Mouse (Mus musculus) CH12.LX (cell line): ENCODE measurements at regions not wholly inside any gene's neighbourhood (a gene's known extent, or its start where the extent isn't known, plus 50 kb on each side); places are given as distances from the start of the nearest gene placed in this dataset.
A peak's percentile ranks its signal among the peaks of the same experiment; 100 is the strongest.

Experiments used
- DNase-seq: peaks from one replicate; pipeline ENCODE4 v3.0.0-alpha.2; 2013; ENCODE audit errors: extremely low read depth
- H3K27ac ChIP-seq: 2 replicates; pipeline ENCODE4 v1.5.1; 2012; ENCODE audit warnings: low read depth, mild to moderate bottlenecking, control low read depth, moderate library complexity; ENCODE audit not compliant: insufficient read depth
- H3K27me3 ChIP-seq: replicated peaks from 2 replicates; pipeline ENCODE3; 2012; ENCODE audit warnings: inconsistent platforms
- H3K36me3 ChIP-seq, 2 experiments: replicated peaks in 1 of 2; 2 replicates each; pipeline versions ENCODE3 to v1.6.1; 2012; ENCODE audit warnings: inconsistent platforms in 1 of 2, low read length in 1 of 2, mild to moderate bottlenecking in 1 of 2, mixed read lengths in 1 of 2, moderate library complexity in 1 of 2; ENCODE audit not compliant: control insufficient read depth in 1 of 2, insufficient read depth in 1 of 2
- H3K4me1 ChIP-seq, 2 experiments: 2 replicates each; pipeline ENCODE4 v1.6.1; 2012; ENCODE audit warnings: inconsistent platforms in 1 of 2, moderate library complexity in 1 of 2; ENCODE audit not compliant: insufficient read depth in 2 of 2, control insufficient read depth in 1 of 2
- H3K4me2 ChIP-seq: 2 replicates; pipeline ENCODE4 v1.6.1; 2012; ENCODE audit warnings: low read depth, mild to moderate bottlenecking, control low read depth; ENCODE audit not compliant: poor library complexity, insufficient read depth, severe bottlenecking
- H3K4me3 ChIP-seq, 3 experiments: fragments of 150-350 bp in 1 of 3; sonication (generic) in 1 of 3; replicated peaks in 1 of 3; 2 replicates each; pipeline versions ENCODE3 to v1.5.1; 2011 to 2012; ENCODE audit warnings: low read depth in 2 of 3, low read length in 2 of 3, mild to moderate bottlenecking in 2 of 3, moderate library complexity in 2 of 3, control low read depth in 1 of 3, improper control_type of control experiment in 1 of 3, inconsistent platforms in 1 of 3, mixed read lengths in 1 of 3; ENCODE audit not compliant: poor library complexity in 1 of 3
- H3K79me2 ChIP-seq: replicated peaks from 2 replicates; pipeline ENCODE4 v1.6.1; 2012; ENCODE audit warnings: mild to moderate bottlenecking, moderate library complexity; ENCODE audit not compliant: control insufficient read depth, poor library complexity, insufficient read depth, severe bottlenecking; ENCODE audit errors: extremely low read depth
- H3K9ac ChIP-seq: 2 replicates; pipeline ENCODE4 v1.6.1; 2012; ENCODE audit warnings: low read depth, mild to moderate bottlenecking, control low read depth, moderate library complexity; ENCODE audit not compliant: insufficient read depth
- H3K9me3 ChIP-seq: replicated peaks from 2 replicates; pipeline ENCODE3; 2012; ENCODE audit warnings: low read length, inconsistent platforms, mixed read lengths
- BHLHE40 ChIP-seq: IDR thresholded peaks from 2 replicates; pipeline ENCODE4 v1.6.1; 2011; ENCODE audit warnings: mild to moderate bottlenecking, low read depth, low read length, improper control_type of control experiment
- CHD2 ChIP-seq: IDR thresholded peaks from 2 replicates; pipeline ENCODE4 v1.6.1; 2011; ENCODE audit warnings: low read length, improper control_type of control experiment
- EP300 ChIP-seq: IDR thresholded peaks from 2 replicates; pipeline ENCODE4 v1.6.1; 2011; ENCODE audit warnings: low read length, improper control_type of control experiment
- ETS1 ChIP-seq: conservative IDR thresholded peaks from 2 replicates; pipeline ENCODE4 v1.6.1; 2012; ENCODE audit warnings: low read depth, mild to moderate bottlenecking, inconsistent platforms, low read length, improper control_type of control experiment, moderate library complexity
- MAFK ChIP-seq: IDR thresholded peaks from 2 replicates; pipeline ENCODE4 v1.6.1; 2011; ENCODE audit warnings: low read length, improper control_type of control experiment; ENCODE audit not compliant: insufficient replicate concordance
- MAX ChIP-seq: IDR thresholded peaks from 2 replicates; pipeline ENCODE4 v1.6.1; 2011; ENCODE audit warnings: low read length, improper control_type of control experiment
- MAZ ChIP-seq: IDR thresholded peaks from 2 replicates; pipeline ENCODE4 v1.6.1; 2012; ENCODE audit warnings: low read depth, mild to moderate bottlenecking, inconsistent platforms, low read length, improper control_type of control experiment, moderate library complexity
- MEF2A ChIP-seq: IDR thresholded peaks from 2 replicates; pipeline ENCODE4 v1.6.1; 2014; ENCODE audit warnings: low read depth, mild to moderate bottlenecking, inconsistent platforms, low read length, improper control_type of control experiment, borderline replicate concordance
- NELFE ChIP-seq: IDR thresholded peaks from 2 replicates; pipeline ENCODE4 v1.6.1; 2011; ENCODE audit warnings: low read depth, low read length, improper control_type of control experiment
- NRF1 ChIP-seq: IDR thresholded peaks from 2 replicates; pipeline ENCODE4 v1.6.1; 2014; ENCODE audit warnings: low read depth, mild to moderate bottlenecking, inconsistent platforms, low read length, improper control_type of control experiment, moderate library complexity
- PAX5 ChIP-seq: IDR thresholded peaks from 2 replicates; pipeline ENCODE4 v1.6.1; 2012; ENCODE audit warnings: low read length, inconsistent platforms, mixed read lengths
- SMC3 ChIP-seq: IDR thresholded peaks from 2 replicates; pipeline ENCODE4 v1.6.1; 2011; ENCODE audit warnings: low read depth, low read length, improper control_type of control experiment
- TCF12 ChIP-seq: IDR thresholded peaks from 2 replicates; pipeline ENCODE4 v1.6.1; 2014; ENCODE audit warnings: low read depth, mild to moderate bottlenecking, inconsistent platforms, low read length, improper control_type of control experiment
- UBTF ChIP-seq: IDR thresholded peaks from 2 replicates; pipeline ENCODE4 v1.6.1; 2012; ENCODE audit warnings: low read depth, mild to moderate bottlenecking, inconsistent platforms, low read length, improper control_type of control experiment, moderate library complexity
- USF1 ChIP-seq: IDR thresholded peaks from 2 replicates; pipeline ENCODE4 v1.6.1; 2014; ENCODE audit warnings: low read depth, mild to moderate bottlenecking, inconsistent platforms, low read length, improper control_type of control experiment
- ZC3H11A ChIP-seq: IDR thresholded peaks from 2 replicates; pipeline ENCODE4 v1.6.1; 2012; ENCODE audit warnings: low read depth, mild to moderate bottlenecking, inconsistent platforms, low read length, improper control_type of control experiment
- ZKSCAN1 ChIP-seq: IDR thresholded peaks from 2 replicates; pipeline ENCODE4 v1.6.1; 2012; ENCODE audit warnings: low read depth, inconsistent platforms, low read length, improper control_type of control experiment, borderline replicate concordance
- dilution Hi-C: fragments of 300-500 bp; cut with MboI; formaldehyde crosslinking; loops from 2 replicates; pipeline ENCODE4 v1.14.3; 2020; ENCODE audit warnings: low sequenced_read_pairs; ENCODE audit not compliant: extremely low pct_unique_long_range_greater_than_20kb, extremely low pct_ligation_motif_present
- in situ Hi-C: fragments of 300-500 bp; cut with MboI; formaldehyde crosslinking; loops from 3 replicates; pipeline ENCODE4 v1.14.3; 2019; ENCODE audit warnings: low sequenced_read_pairs, low pct_ligation_motif_present, low pct_unique_long_range_greater_than_20kb, mixed read lengths

DNA sequence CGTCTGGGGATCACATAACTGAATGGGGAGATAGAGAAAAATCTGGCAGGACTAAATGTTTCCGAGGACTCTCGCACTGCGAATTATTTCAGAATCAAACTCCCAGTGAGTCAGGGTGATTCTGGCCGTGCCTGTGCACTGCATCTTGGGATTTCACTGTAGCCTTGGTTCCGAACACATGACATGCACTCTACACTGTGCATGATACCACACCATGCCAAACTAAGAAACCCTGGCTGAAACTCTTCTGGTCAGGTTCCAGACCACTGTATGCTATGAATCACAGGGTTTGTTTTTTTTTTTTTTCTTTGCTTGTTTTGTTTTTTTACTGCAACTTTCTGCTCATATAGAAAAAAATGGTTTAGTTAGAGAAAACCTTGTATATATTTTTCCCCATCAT is 79.7 kb upstream of the Runx1 start:
- Histone ChIP-seq H3K9me3 (no peaks in the 10 kb centered on the region), H3K79me2 (no peaks in the 10 kb centered on the region), H3K27ac (no peak overlapping the region), H3K36me3 (no peaks in the 10 kb centered on the region), H3K4me3 (no peak overlapping the region), H3K9ac (no peak overlapping the region), H3K4me1 (peaks cover 3 to 12% of the 10 kb centered on the region in 2 experiments; a peak in 3 of 4 replicates), H3K4me2 (no peak overlapping the region), H3K27me3 (no peaks in the 10 kb centered on the region)
- in situ Hi-C loops (no loop called here), dilution Hi-C loops (no loop called here)
- TF ChIP-seq USF1 (no peak), ZKSCAN1 (no peak), SMC3 (no peak), ETS1 (no peak), UBTF (no peak), MAZ (no peak), BHLHE40 (no peak), MEF2A (no peak), MAFK (no peak), NRF1 (no peak), NELFE (no peak)
- no peak for DNase-seq

DNA sequence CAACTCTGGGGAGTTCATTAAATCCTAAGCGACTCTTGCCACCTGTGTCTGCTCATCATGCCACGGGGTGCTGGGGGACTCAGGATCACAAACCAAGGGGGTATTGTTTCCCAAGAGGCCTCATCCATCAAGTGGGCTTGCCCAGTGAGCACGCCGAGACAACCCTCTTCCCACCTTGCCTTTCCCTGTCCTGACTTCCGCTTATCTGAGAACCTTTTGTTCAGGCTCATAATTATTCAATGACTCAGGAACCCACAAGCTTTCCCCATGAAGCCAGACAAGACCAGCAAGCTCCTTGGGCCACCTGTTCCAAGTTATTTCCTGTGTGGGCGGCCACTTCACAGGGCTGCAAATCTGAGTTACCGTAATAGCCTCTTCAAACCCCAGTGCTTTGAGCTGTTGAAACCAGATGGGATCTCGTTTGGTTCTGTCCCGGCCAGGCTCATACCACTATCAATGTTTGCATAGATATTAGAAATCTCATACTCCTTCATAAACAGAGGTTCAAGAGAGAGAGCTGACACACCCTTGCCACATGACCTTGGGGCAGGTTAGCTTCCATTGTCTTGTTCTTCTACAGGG is 78.0 kb upstream of the Runx1 start:
- TF ChIP-seq MAZ (no peak), UBTF (no peak), EP300 (0 out of 2 replicates have a peak, but pooled peaks have one; percentile 23), ZC3H11A (no peak), PAX5 (no peak), ETS1 (peak; percentile 39; the same call in 1 of the 2 replicates), SMC3 (no peak), TCF12 (peak; percentile 35; the same call in 1 of the 2 replicates), CHD2 (peak; percentile 10; the same call in 1 of the 2 replicates), MAX (0 out of 2 replicates have a peak, but pooled peaks have one; percentile 10)
- TF ChIP-seq, all 38 proteins: peak for 5
- H3K27ac ChIP-seq = no peak overlapping the region
- no peaks in the 10 kb centered on the region for H3K36me3 ChIP-seq
- H3K4me3 ChIP-seq = no peak overlapping the region
- H3K27me3 ChIP-seq = no peaks in the 10 kb centered on the region
- peaks cover 9 to 26% of the 10 kb centered on the region in 2 experiments; a peak in 3 of 4 replicates for H3K4me1 ChIP-seq
- no peak overlapping the region for H3K9ac ChIP-seq
- DNase-seq = peak; percentile 65
- in situ Hi-C loops (no loop called here), dilution Hi-C loops (no loop called here)
- no peaks in the 10 kb centered on the region for H3K9me3 ChIP-seq
- H3K79me2 ChIP-seq = no peaks in the 10 kb centered on the region
- no peak overlapping the region for H3K4me2 ChIP-seq
